In the genomic region with DNA sequence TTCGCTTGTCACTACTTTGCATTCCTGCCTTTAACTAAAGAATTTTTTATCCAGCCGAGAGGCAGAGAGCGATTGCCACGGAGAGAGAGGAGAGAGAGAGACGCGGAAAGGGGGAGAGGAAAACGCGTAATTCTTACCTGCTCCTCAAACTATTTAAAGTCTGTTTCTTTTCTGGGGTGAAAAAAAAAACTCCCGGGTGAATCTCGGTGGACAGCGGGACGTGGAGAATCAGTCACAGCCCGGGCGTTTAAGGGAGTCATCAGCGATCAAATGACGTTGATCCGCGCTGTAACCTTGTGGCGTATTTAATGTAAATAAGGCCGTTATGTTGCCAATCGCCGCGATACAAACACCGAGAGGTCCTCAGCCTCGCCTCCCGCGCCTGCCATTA, we compare ENCODE assay signal across 8 mouse cellular contexts. TPM values are rescaled to one million over a fixed set of nuclear protein-coding genes. Genes with fewer than 3 reads are reported as not detected.
DNase-seq lines count a peak whose midpoint lies in the region; ATAC-seq and TF ChIP-seq lines count a peak whose summit lies in the region.

A gene (minus strand): TSS at position 330 of the 391 bp plus-strand sequence.

- WGBS in kidney, postnatal 0 days, result 2% methylated on average over 27 of the region's 27 CpGs
- 2% methylated on average over 27 of the region's 27 CpGs for WGBS in heart, embryonic 15.5 days
- under 1% methylated on average over 27 of the region's 27 CpGs for WGBS in limb, embryonic 11.5 days
- WGBS in small intestine, adult 2 months, result 5% methylated on average over 27 of the region's 27 CpGs

- H3K4me3 ChIP-seq in kidney, postnatal 0 days (replicated peaks; ENCODE audit: low read depth, low read length), result peak within 1 kb of the TSS; percentile 49
- peak within 1 kb of the TSS; percentile 69 for H3K4me3 ChIP-seq in heart, embryonic 15.5 days
- peak within 1 kb of the TSS; percentile 44 for H3K4me3 ChIP-seq in limb, embryonic 11.5 days (ENCODE audit: low read depth, low read length)
- peak within 1 kb of the TSS; percentile 57 for H3K4me3 ChIP-seq in small intestine, adult 2 months (ENCODE audit: low read depth, low read length)

- peak; percentile 28 for DNase-seq in kidney, postnatal 0 days (ENCODE audit: low spot score)
- no peak for DNase-seq in kidney, adult 8-10 months
- DNase-seq in cerebellum, adult 9-11 months, result peak; percentile 65
- peak; percentile 48 for DNase-seq in limb, embryonic 11.5 days (ENCODE audit: low spot score)
- DNase-seq in right cerebral cortex, postnatal 36 days (ENCODE audit: low spot score in 2 of 2), result no peak

- TF ChIP-seq CTCF in kidney, postnatal 0 days (IDR thresholded peaks at IDR 0.05; ENCODE audit: low read depth), result no peak
- TF ChIP-seq CTCF in small intestine, adult 2 months (IDR thresholded peaks at IDR 0.05; ENCODE audit: extremely low read depth, insufficient read length, insufficient replicate concordance, low read depth, low read length), result no peak

- no peak within 1 kb of the TSS; the same call in 1 of the 2 replicates for H3K9ac ChIP-seq in kidney, postnatal 0 days (ENCODE audit: low read depth, low read length)
- peak within 1 kb of the TSS; percentile 67 for H3K9ac ChIP-seq in heart, embryonic 15.5 days
- no peak within 1 kb of the TSS; the same call in 1 of the 2 replicates for H3K9ac ChIP-seq in limb, embryonic 11.5 days (ENCODE audit: low read length)

- peak within 1 kb of the TSS; percentile 95 for H3K4me2 ChIP-seq in kidney, postnatal 0 days (ENCODE audit: low read length)
- H3K4me2 ChIP-seq in heart, embryonic 15.5 days, result peak within 1 kb of the TSS; percentile 97
- H3K4me2 ChIP-seq in limb, embryonic 11.5 days (ENCODE audit: low read depth, severe bottlenecking), result peak within 1 kb of the TSS; percentile 91

- ATAC-seq in kidney, postnatal 0 days (replicated peaks; ENCODE audit: low FRiP score, low read depth), result no peak
- no peak for ATAC-seq in heart, embryonic 15.5 days (replicated peaks; ENCODE audit: insufficient number of reproducible peaks, insufficient read depth, low FRiP score, low read depth)
- ATAC-seq in limb, embryonic 11.5 days (ENCODE audit: insufficient number of reproducible peaks, low FRiP score, low TSS enrichment, low read depth), result no peak
- ATAC-seq in frontal cortex, adult (ENCODE audit: low TSS enrichment), result no peak

- no peaks in the 10 kb centered on the region for H3K36me3 ChIP-seq in kidney, postnatal 0 days (ENCODE audit: insufficient read depth, low read length)
- no peaks in the 10 kb centered on the region for H3K36me3 ChIP-seq in heart, embryonic 15.5 days
- no peaks in the 10 kb centered on the region for H3K36me3 ChIP-seq in limb, embryonic 11.5 days (ENCODE audit: control insufficient read depth, insufficient read depth, low read length)
- H3K36me3 ChIP-seq in small intestine, adult 2 months (ENCODE audit: control insufficient read depth, insufficient read depth, low read length), result no peaks in the 10 kb centered on the region

- no peak for TF ChIP-seq POLR2A in small intestine, adult 2 months (IDR thresholded peaks at IDR 0.05; ENCODE audit: low read depth, low read length)

- peaks cover 17% of the 10 kb centered on the region; the same call in 1 of the 2 replicates for H3K4me1 ChIP-seq in kidney, postnatal 0 days (replicated peaks; ENCODE audit: insufficient read depth, low read length)
- H3K4me1 ChIP-seq in heart, embryonic 15.5 days (replicated peaks), result peaks cover 40% of the 10 kb centered on the region
- peaks cover 10% of the 10 kb centered on the region; the same call in 1 of the 2 replicates for H3K4me1 ChIP-seq in limb, embryonic 11.5 days (ENCODE audit: control insufficient read depth, insufficient read depth, low read length)
- H3K4me1 ChIP-seq in small intestine, adult 2 months (ENCODE audit: control insufficient read depth, insufficient read depth, insufficient read length, low read length), result no peaks in the 10 kb centered on the region

- H3K27me3 ChIP-seq in kidney, postnatal 0 days (ENCODE audit: insufficient read depth, low read length), result peaks cover 41% of the 10 kb centered on the region
- H3K27me3 ChIP-seq in heart, embryonic 15.5 days, result peaks cover 77% of the 10 kb centered on the region
- peaks cover 51% of the 10 kb centered on the region for H3K27me3 ChIP-seq in limb, embryonic 11.5 days (ENCODE audit: control insufficient read depth, insufficient read depth, low read length)
- peaks cover 23% of the 10 kb centered on the region for H3K27me3 ChIP-seq in small intestine, adult 2 months (ENCODE audit: control insufficient read depth, insufficient read depth, low read length)

- no peaks in the 10 kb centered on the region for H3K9me3 ChIP-seq in kidney, postnatal 0 days (replicated peaks; ENCODE audit: low read length)
- no peaks in the 10 kb centered on the region for H3K9me3 ChIP-seq in heart, embryonic 15.5 days (replicated peaks)
- no peaks in the 10 kb centered on the region for H3K9me3 ChIP-seq in limb, embryonic 11.5 days (ENCODE audit: control insufficient read depth, low read length)

- peak within 1 kb of the TSS; percentile 19; the same call in 1 of the 2 replicates for H3K27ac ChIP-seq in kidney, postnatal 0 days
- no peak within 1 kb of the TSS for H3K27ac ChIP-seq in heart, embryonic 15.5 days
- H3K27ac ChIP-seq in limb, embryonic 11.5 days (replicated peaks; ENCODE audit: low read depth, low read length), result no peak within 1 kb of the TSS
- H3K27ac ChIP-seq in small intestine, adult 2 months (ENCODE audit: insufficient read depth, low read depth, low read length), result no peak within 1 kb of the TSS

RNA-seq across cellular contexts. Expression of the gene that starts here (rescaled TPM):
- 3.7 and 4.0 TPM in 2 replicates for polyA plus RNA-seq in kidney, postnatal 0 days (2015; fragmentation: Nextera tagmentation; extraction: Ambion mirVana)
- polyA plus RNA-seq in heart, embryonic 15.5 days (2015; fragmentation: Nextera tagmentation; extraction: Ambion mirVana), result 4.8 and 4.9 TPM in 2 replicates
- 1.9 and 2.6 TPM in 2 replicates for polyA plus RNA-seq in limb, embryonic 11.5 days (2014; fragmentation: Nextera tagmentation; extraction: Ambion mirVana)
- 0.70 and 0.81 TPM in 2 replicates for polyA plus RNA-seq in small intestine, adult 2 months (2012; rRNA removed)

Comparison
In these comparisons a context has a peak if more than half of its experiments do, and no peak if none do; other contexts are left out.
1. DNase-seq: peak in kidney, postnatal 0 days (single experiment), cerebellum, adult 9-11 months (single experiment) and limb, embryonic 11.5 days (single experiment); none in kidney, adult 8-10 months (0 of 2) and right cerebral cortex, postnatal 36 days (0 of 2).
2. Peak in every context shown above with its lines, with median percentiles within 50 percentile points of each other: H3K4me2 ChIP-seq and H3K4me3 ChIP-seq.